ENCODE assay signal across 8 mouse cellular contexts in genomic region chr10:59942847-59943420, GRCm38 (mm10). TPM values are rescaled to one million over a fixed set of nuclear protein-coding genes. Genes with fewer than 3 reads are reported as not detected.
DNase-seq lines count a peak whose midpoint lies in the region; ATAC-seq lines count a peak whose summit lies in the region.

No protein-coding gene starts in this region.

- peak overlapping the region; percentile 66 for H3K27ac ChIP-seq in intestine, embryonic 16.5 days (ENCODE audit: low read length)
- peak overlapping the region; percentile 80 for H3K27ac ChIP-seq in limb, embryonic 10.5 days
- peak overlapping the region; percentile 71 for H3K27ac ChIP-seq in midbrain, embryonic 14.5 days (replicated peaks; ENCODE audit: low read depth, low read length)

- no peaks in the 10 kb centered on the region for H3K36me3 ChIP-seq in megakaryocyte, embryonic 14.5 days (replicated peaks; ENCODE audit: low read length)
- H3K36me3 ChIP-seq in intestine, embryonic 16.5 days (ENCODE audit: control insufficient read depth, insufficient read depth, low read length), result no peaks in the 10 kb centered on the region
- no peaks in the 10 kb centered on the region for H3K36me3 ChIP-seq in limb, embryonic 10.5 days
- H3K36me3 ChIP-seq in midbrain, embryonic 14.5 days (ENCODE audit: control insufficient read depth, insufficient read depth, low read length), result no peaks in the 10 kb centered on the region

- no peaks in the 10 kb centered on the region for H3K27me3 ChIP-seq in megakaryocyte, embryonic 14.5 days (replicated peaks)
- no peaks in the 10 kb centered on the region for H3K27me3 ChIP-seq in intestine, embryonic 16.5 days (replicated peaks; ENCODE audit: control insufficient read depth, insufficient read depth, low read length)
- peaks cover 3% of the 10 kb centered on the region for H3K27me3 ChIP-seq in limb, embryonic 10.5 days (ENCODE audit: low read depth, poor library complexity, severe bottlenecking)
- no peaks in the 10 kb centered on the region for H3K27me3 ChIP-seq in midbrain, embryonic 14.5 days (ENCODE audit: control insufficient read depth, insufficient read depth, low read length)

- no peak for ATAC-seq in megakaryocyte, adult 5-6 weeks (ENCODE audit: poor library complexity, severe bottlenecking)
- peak; percentile 46 for ATAC-seq in intestine, embryonic 16.5 days
- peak; percentile 41; the same call in 1 of the 2 replicates for ATAC-seq in midbrain, embryonic 14.5 days (ENCODE audit: low FRiP score, low TSS enrichment)

- peak; percentile 68 to 73 for DNase-seq in cerebellum, postnatal 36 days
- peak; percentile 56 for DNase-seq in gastrocnemius, postnatal 10 days
- DNase-seq in limb, embryonic 10.5 days (ENCODE audit: low spot score), result peak; percentile 68
- DNase-seq in midbrain, embryonic 14.5 days, result peak; percentile 70
- no peak for DNase-seq in adipocyte (ENCODE audit: low spot score)

- H3K9me3 ChIP-seq in megakaryocyte, embryonic 14.5 days, result no peaks in the 10 kb centered on the region
- H3K9me3 ChIP-seq in intestine, embryonic 16.5 days (ENCODE audit: control insufficient read depth, low read length), result no peaks in the 10 kb centered on the region
- H3K9me3 ChIP-seq in limb, embryonic 10.5 days (replicated peaks), result no peaks in the 10 kb centered on the region
- H3K9me3 ChIP-seq in midbrain, embryonic 14.5 days (ENCODE audit: control insufficient read depth, low read length), result no peaks in the 10 kb centered on the region

- H3K9ac ChIP-seq in intestine, embryonic 16.5 days (ENCODE audit: low read depth, low read length), result peak overlapping the region; percentile 64
- peak overlapping the region; percentile 39 for H3K9ac ChIP-seq in midbrain, embryonic 14.5 days (replicated peaks; ENCODE audit: low read length)

- H3K4me3 ChIP-seq in megakaryocyte, embryonic 14.5 days (replicated peaks), result peak overlapping the region; percentile 64
- H3K4me3 ChIP-seq in intestine, embryonic 16.5 days (ENCODE audit: low read length), result peak overlapping the region; percentile 36
- peak overlapping the region; percentile 35 for H3K4me3 ChIP-seq in limb, embryonic 10.5 days
- peak overlapping the region; percentile 14 for H3K4me3 ChIP-seq in midbrain, embryonic 14.5 days (replicated peaks; ENCODE audit: low read depth, low read length)

- H3K4me2 ChIP-seq in intestine, embryonic 16.5 days (ENCODE audit: low read depth, low read length), result peak overlapping the region; percentile 73
- H3K4me2 ChIP-seq in midbrain, embryonic 14.5 days (ENCODE audit: low read length), result peak overlapping the region; percentile 52

- H3K4me1 ChIP-seq in megakaryocyte, embryonic 14.5 days, result peaks cover 77% of the 10 kb centered on the region
- peaks cover 18% of the 10 kb centered on the region for H3K4me1 ChIP-seq in intestine, embryonic 16.5 days (ENCODE audit: control insufficient read depth, insufficient read depth, low read length)
- H3K4me1 ChIP-seq in limb, embryonic 10.5 days, result peaks cover 21% of the 10 kb centered on the region
- peaks cover 16% of the 10 kb centered on the region for H3K4me1 ChIP-seq in midbrain, embryonic 14.5 days (ENCODE audit: control insufficient read depth, insufficient read depth, low read length)

- WGBS in intestine, embryonic 16.5 days, result 2% methylated on average over 16 of the region's 16 CpGs
- WGBS in limb, embryonic 10.5 days, result 3% methylated on average over 16 of the region's 16 CpGs
- 3% methylated on average over 16 of the region's 16 CpGs for WGBS in midbrain, embryonic 14.5 days

RNA-seq across cellular contexts. Expression of gene Ddit4, which starts 8.7 kb away (rescaled TPM):
- 33.2 and 44.6 TPM in 2 replicates for polyA plus RNA-seq in megakaryocyte, embryonic 14.5 days (2012; ENCODE audit: insufficient read depth, low replicate concordance)
- 2.2 and 2.4 TPM in 2 replicates for total RNA-seq in megakaryocyte, adult 5-6 weeks (2015)
- total RNA-seq in megakaryocyte, adult 5-6 weeks (2017), result 0.94 and 1.2 TPM in 2 replicates
- 10 to 100 TPM; 14.2 to 39.1 TPM for total RNA-seq in gastrocnemius, postnatal 10 days (2021)
- polyA plus RNA-seq in intestine, embryonic 16.5 days (2015; fragmentation: Nextera tagmentation; extraction: Ambion mirVana), result 28.6 and 33.1 TPM in 2 replicates
- 30.3 and 58.7 TPM in 2 replicates for polyA plus RNA-seq in limb, embryonic 10.5 days (2016; fragmentation: Nextera tagmentation; extraction: Ambion mirVana)
- 6.2 and 7.3 TPM in 2 replicates for polyA plus RNA-seq in midbrain, embryonic 14.5 days (2014; fragmentation: Nextera tagmentation; extraction: Ambion mirVana)

RNA-seq across cellular contexts. Expression of gene Ascc1, which starts 59.7 kb away (rescaled TPM):
- 126 and 233 TPM in 2 replicates for polyA plus RNA-seq in megakaryocyte, embryonic 14.5 days (2012; ENCODE audit: insufficient read depth, low replicate concordance)
- total RNA-seq in megakaryocyte, adult 5-6 weeks (2015), result 25.7 and 29.9 TPM in 2 replicates
- total RNA-seq in megakaryocyte, adult 5-6 weeks (2017), result 24.3 and 27.0 TPM in 2 replicates
- 10 to 100 TPM; 12.4 to 13.5 TPM for total RNA-seq in gastrocnemius, postnatal 10 days (2021)
- polyA plus RNA-seq in intestine, embryonic 16.5 days (2015; fragmentation: Nextera tagmentation; extraction: Ambion mirVana), result 47.2 and 47.3 TPM in 2 replicates
- polyA plus RNA-seq in limb, embryonic 10.5 days (2016; fragmentation: Nextera tagmentation; extraction: Ambion mirVana), result 32.1 and 36.5 TPM in 2 replicates
- polyA plus RNA-seq in midbrain, embryonic 14.5 days (2014; fragmentation: Nextera tagmentation; extraction: Ambion mirVana), result 48.2 and 48.4 TPM in 2 replicates

Comparison
In these comparisons a context has a peak if more than half of its experiments do, and no peak if none do; other contexts are left out.
1. H3K4me3 ChIP-seq: peak in every context shown above with its lines; median percentile 64 in megakaryocyte, embryonic 14.5 days; 36 in intestine, embryonic 16.5 days; 35 in limb, embryonic 10.5 days; 14 in midbrain, embryonic 14.5 days.